Mouse (Mus musculus): ENCODE data around the gene Neurl1b.

GRCm38 (mm10) chr17:26484626-26485421, 70.2 kb downstream of the Neurl1b start:
- TF ChIP-seq CTCF (IDR thresholded peaks at IDR 0.05; ENCODE audit: insufficient read depth, low read depth, low read length) (no peak), POLR2A (IDR thresholded peaks at IDR 0.05; ENCODE audit: insufficient read depth, low read depth, low read length) (no peak)

Data from olfactory bulb, adult 2 months (tissue).